Mouse (Mus musculus): Measurements from ENCODE around the gene Chsy1. TPM values are rescaled to one million over a fixed set of nuclear protein-coding genes. Genes with fewer than 3 reads are reported as not detected.

Gene Chsy1
- total RNA-seq, 2 experiments from 2014 or later = 17.2 to 18.5 TPM

DNA sequence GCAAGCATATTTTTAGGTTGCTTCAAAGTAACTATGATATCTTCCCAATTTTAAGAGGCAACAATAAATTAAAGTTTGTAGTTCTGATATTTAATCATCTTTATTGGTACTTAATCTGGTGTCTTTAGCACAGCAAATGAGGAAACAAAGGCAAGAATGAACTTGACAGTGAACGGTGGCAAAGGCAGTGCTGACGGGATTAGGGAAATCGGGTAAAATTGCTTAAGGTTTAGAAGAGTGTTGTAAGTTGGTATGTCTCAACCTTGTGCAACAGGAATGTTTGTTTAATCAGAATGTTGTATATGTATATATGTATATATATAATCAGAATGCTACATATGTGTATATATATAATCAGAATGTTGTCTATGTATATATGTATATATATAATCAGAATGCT, 24.8 kb downstream of the Chsy1 start:
- no peak for DNase-seq (ENCODE audit: low spot score in 2 of 2)
- intact Hi-C loops (cut with DNase I) = no loop called here

DNA sequence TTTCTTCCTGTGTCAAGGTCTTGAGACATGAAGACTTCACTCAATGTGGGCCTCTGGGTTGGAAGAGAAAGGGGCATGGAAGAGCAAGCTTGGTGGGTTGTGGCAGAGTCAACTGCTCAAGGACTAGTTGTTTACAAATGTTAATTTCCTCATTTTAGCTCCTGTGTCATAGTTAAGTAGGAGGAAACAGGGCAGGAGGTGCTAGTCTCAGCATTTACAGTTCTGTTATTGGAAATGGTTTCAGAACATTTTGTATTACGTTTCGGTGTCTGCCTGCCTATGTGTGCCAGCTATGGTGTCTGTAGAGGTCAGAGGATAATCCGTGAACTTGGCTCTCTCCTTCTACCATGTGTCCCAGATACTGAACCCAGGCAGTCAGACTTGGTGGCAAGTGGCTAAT, 26.3 kb downstream of the Chsy1 start:
- DNase-seq (ENCODE audit: low spot score in 2 of 2) = no peak
- intact Hi-C loops (cut with DNase I) = no loop called here

DNA sequence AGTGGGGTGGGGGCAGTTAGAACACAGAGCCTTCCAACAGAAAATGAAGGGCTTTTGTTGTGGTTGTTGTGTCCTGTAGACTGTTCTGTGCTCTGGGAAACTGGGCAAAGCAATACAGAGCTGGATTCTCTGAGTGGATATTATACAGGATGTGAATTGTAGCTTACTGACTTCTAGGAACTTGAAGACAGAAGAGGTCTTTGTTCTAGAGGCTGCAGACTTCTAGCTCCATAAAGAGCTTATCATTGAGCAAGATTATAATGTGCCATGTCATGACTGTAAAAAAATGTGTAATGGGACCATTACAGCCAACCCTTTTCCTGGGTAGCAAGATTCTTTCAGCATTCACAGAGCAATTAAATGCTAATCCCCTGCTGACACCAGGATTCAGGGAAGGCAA, 26.9 kb downstream of the Chsy1 start:
- no peak for DNase-seq (ENCODE audit: low spot score in 2 of 2)
- intact Hi-C loops (cut with DNase I) = no loop called here

DNA sequence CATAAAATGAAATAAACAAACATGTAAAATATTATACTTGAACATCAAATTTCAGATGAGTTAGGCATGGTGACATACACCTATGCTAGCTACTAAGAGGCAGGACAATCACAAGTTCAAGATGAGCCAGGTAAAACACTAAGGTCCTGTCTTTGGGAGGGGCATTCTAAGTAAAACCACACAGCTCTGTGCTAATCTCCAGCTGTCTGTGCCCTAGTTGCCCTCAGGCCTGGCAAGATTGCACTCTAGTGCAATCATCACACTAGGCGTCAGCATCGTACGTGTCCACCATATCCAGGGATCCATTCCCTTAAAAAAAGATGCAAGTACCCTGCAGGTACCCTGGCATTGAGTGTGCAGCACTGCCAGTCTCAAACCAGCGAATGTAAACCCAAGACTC, 28.0 kb downstream of the Chsy1 start:
- intact Hi-C loops (cut with DNase I) = no loop called here
- DNase-seq (ENCODE audit: low spot score in 2 of 2) = no peak

DNA sequence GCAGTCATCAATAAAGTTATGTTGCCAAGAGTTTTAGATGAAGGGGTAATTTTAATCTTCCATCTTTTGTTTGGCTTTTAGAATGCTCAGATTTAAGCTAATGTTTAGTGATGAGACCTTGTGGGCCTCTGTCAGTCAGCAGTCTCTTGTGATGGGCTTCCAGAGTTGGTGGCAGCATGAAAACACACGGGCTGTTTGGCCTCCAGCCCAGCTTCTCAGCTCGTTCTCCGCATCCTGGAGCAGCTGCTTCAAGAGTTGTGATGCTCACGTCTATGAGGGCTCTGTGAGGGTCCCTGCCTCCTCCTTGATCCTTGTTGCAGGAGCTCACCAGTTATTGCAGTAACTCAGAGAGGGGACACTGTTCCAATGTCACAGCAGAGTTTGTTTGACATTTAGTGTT, 29.0 kb downstream of the Chsy1 start:
- intact Hi-C loops (cut with DNase I) = no loop called here
- no peak for DNase-seq (ENCODE audit: low spot score in 2 of 2)

DNA sequence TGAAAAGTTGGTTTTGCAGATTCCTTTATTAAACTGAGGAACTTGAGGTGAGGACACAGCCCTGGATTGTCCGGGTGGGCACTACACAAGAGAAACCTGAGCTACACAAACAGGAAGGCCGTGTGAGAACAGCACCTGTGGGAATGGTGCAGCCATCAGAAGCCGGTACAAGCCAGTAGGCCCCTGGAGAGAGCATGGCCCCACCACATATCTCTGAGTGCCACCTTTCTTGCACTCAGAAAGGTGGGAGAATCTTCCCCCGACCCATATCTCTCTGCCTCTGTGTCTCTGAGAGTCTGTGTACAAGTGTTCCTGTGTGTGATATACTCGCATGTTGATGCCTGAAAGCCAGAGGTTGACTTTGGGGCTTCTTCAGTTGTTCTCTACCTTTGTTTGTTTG, 29.6 kb downstream of the Chsy1 start:
- no peak for DNase-seq (ENCODE audit: low spot score in 2 of 2)
- intact Hi-C loops (cut with DNase I) = no loop called here

DNA sequence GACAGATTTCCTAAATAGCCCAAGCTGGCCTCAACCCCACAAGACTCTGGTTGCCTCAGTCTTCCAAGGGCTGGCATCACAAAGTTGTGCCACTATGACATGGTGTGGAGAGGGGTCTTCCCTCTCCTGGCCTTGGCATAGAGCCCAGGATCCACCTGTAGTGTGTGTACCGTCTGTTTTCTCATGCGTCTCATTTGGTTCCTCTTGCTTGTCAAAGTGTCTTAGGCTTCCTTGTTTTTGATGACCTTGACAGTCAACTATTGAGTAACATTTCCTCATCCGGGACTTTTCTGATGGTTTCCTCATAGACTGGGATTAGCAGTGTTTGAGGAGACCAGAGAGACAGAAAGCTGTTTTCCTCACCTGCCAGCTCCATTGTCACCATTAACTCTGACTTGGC, 30.8 kb downstream of the Chsy1 start:
- DNase-seq (ENCODE audit: low spot score in 2 of 2) = no peak
- intact Hi-C loops (cut with DNase I) = no loop called here

DNA sequence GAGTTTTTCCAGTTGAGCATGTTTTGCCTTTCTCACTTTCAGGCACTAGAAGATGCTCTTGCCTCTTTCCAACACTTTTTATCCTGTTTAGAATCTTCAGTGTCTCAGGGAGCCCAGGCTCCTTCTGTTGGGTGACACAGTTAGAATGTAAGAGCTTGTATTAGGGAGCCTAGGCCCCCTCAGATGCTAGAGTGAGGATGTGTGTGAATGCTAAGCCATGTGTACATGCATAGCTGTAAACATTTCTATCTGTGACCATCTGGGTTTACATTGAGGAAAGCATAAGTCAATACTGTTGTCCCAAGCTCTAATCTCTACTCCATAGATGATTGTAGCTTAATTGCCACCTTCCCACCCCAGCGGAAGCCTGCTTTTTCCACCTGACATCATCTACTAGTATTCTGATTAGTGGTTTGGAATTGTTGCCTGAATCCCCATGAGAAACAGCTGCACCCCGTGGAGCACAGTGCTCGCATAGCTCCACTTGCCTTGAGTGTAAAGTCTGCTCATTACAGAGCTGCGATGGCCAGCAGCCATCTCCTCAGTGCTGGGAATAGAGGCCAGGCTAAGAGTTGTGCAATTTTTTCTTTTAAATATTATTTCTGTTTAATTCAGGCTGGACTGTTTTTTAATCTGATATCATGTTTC, 31.7 kb downstream of the Chsy1 start:
- DNase-seq (ENCODE audit: low spot score in 2 of 2) = no peak
- intact Hi-C loops (cut with DNase I) = no loop called here

DNA sequence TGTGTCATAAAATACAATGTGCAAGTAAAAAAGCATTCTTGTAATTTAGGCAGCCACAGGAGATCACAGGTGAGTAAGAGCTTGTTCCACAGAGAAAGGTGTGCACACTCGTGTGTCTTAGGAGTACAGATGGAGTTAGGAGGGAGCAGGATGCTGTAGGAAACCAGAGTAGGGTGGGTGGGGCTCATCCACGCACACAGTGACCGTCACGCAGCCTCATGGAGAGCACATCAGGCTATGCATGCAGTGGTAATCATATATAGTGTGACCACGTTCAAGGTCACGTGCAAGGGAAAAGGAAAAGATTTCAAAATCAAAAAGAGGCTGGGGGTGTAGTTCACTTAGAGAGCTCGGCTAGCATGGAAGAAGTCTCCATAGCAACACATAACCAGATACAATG, 33.2 kb downstream of the Chsy1 start:
- intact Hi-C loops (cut with DNase I) = no loop called here

DNA sequence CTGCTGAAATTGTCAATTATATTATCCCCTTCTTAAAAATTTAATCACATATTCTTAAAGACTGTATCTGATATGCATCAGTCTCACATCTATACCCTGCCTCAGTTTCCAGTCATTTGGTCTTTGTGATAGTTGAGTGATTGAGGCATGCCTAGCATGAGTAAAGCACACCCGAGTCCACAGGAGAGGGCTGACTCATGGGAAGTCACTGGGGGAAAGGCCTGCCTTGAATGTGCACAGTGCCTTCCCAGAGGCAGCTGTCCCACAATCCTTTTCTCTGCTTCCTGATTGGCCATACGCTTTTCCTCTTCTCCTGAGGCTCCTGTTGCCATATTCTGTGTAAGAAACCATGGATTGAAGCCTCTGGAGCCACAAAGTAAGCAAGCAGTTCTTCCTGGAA, 35.2 kb downstream of the Chsy1 start:
- intact Hi-C loops (cut with DNase I) = no loop called here
- DNase-seq (ENCODE audit: low spot score in 2 of 2) = no peak

More for the DNA sequence above, 33.2 kb downstream of the Chsy1 start:
- no peak for DNase-seq (ENCODE audit: low spot score in 2 of 2)

DNA sequence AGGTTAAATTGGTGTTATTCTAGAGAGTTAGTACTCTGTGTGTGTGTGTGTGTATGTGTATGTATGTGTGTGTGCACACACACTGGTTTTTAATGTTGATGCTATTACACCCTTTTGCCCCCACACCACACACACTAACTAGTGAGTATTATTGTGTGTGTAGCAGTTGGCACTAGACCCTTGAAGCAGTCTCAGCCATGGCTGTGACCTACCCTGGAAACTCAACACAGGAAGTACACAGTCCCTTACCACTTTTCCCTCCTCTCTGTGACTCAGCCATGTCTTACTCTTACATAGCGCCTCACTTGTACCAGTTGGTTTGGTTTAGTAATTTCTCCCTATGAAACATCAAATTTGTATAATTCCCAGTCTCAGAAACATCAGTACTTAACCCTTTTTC, 37.8 kb downstream of the Chsy1 start:
- intact Hi-C loops (cut with DNase I) = no loop called here

DNA sequence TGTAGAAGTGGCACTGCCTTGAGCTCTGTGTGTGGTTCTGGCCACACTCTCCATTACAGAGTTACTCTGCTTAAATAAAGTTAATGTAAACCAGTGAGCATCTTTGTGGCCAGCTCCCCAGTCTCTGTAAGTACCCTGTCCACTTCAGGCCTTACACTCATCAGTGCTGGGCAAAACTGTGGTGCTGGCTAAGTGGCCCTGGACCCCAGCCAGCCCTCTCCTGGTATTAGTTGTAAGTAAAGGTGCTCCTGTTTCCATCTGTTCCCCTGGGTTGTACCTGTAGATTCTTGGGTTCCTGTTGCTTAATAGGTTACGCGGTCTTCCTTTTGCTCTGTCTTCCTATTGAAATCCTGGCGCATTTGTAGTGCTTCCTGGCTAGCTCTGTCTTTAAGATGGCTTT, 38.5 kb downstream of the Chsy1 start:
- no peak for DNase-seq (ENCODE audit: low spot score in 2 of 2)
- intact Hi-C loops (cut with DNase I) = no loop called here

More for the DNA sequence above, 37.8 kb downstream of the Chsy1 start:
- no peak for DNase-seq (ENCODE audit: low spot score in 2 of 2)

DNA sequence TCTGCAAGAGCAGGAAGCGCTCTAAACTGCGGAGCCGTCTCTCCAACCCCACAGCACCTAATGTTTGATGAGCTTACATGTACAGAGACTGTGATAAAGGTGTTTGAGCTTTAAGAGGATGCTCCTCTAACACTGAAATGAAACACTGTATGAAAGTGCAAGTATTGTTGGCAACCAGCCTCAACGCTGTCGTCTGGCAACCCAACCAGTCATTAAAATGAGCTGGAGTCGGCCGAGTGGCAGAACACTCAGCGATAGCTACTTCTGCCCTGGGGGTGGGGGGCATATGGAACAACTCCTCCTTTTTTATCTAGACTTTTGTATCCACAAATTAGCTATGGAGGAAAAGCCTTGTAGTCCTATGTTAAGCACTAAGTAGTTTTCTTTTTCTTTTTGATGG, 40.2 kb downstream of the Chsy1 start:
- intact Hi-C loops (cut with DNase I) = no loop called here

DNA sequence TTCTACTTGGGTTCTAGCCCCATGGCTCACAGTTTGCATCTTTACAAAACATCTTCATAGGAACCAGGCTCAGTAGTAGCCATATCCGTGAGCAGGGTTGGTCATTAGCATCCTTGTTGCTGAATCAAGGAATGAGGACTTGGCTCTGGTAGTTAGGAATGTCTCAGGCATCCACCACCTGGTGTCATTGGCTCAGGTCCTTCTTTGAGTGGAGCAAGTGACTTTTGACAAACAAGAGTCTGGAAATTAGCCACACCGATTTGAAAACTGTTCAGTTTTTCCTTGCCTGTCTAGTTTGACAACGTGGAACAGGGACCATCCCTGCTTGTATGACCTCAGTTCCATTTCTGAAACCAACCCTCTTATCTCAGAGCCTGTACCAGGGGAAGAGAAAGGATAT, 41.1 kb downstream of the Chsy1 start:
- no peak for DNase-seq (ENCODE audit: low spot score in 2 of 2)
- intact Hi-C loops (cut with DNase I) = no loop called here

More for the DNA sequence above, 40.2 kb downstream of the Chsy1 start:
- no peak for DNase-seq (ENCODE audit: low spot score in 2 of 2)

DNA sequence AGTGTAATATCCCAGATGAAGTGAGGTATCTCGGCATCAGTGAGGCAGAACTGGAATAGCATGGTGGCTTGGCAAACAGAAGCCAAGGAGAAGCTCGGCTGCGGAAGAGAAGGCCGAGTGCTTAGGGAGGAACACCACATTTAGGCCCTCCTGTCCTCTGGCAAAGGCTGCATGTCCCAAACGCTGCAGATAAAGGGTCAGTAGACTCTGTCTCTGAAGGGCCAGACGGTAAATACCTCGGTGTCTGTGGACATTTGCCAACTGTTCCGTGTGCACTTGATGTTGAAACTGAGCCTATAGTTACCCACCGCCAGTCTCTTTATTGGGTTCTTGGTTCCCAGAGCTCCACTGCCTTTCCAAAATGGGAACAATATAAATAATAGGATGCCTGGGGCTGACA, 48.1 kb downstream of the Chsy1 start:
- DNase-seq (ENCODE audit: low spot score in 2 of 2) = no peak
- intact Hi-C loops (cut with DNase I) = no loop called here

DNA sequence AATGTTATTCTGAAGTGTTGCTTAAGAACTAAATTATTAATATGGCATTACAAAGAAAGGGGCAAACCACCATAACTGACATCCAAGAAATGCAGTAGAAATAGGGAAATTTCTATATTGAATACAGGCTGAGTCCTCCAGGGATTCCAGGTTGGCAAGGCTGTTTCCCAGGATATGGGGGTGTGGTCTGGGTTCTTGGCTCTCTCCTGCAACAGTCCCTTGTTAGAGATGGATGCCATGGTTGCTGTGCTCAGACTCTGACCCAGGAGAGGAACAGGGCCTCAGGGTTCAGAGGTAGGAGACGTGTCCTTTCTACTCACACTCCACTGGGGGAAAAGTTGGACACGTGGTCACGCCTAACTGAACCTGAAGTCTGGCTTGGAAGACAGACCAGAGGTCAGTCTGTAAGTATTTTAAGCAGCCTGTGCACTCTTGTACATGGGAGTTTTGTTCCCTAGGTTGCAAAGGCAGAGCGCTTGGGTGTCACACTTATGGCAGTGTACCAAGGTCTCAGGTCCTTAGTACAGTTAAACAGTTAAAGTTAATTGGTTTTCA, 48.6 kb downstream of the Chsy1 start:
- DNase-seq (ENCODE audit: low spot score in 2 of 2) = no peak
- intact Hi-C loops (cut with DNase I) = no loop called here

DNA sequence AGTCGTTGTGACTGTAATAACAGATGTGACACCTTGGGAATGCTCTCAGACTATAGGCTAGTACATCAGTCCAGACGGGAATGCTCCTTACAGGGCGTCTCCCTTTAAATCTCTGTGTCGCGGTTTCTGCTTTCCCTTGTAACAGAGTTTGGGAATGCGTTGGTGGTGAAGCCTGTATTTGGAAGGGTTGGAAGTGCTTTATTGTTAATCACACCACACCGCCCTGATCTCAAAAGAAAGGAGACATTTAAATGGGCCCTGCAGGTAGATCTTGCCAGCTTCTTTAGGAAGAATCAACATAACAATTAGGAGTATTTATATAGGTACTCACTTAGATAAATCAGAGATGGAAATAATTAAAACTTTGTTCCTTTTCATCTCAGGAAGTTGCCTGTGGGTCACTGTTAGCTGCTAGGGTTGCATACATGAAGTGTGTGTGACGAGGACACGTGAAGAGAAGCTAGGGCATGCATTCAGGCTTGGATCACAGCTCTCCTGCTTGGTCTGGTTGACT, 49.4 kb downstream of the Chsy1 start:
- intact Hi-C loops (cut with DNase I) = no loop called here
- DNase-seq (ENCODE audit: low spot score in 2 of 2) = no peak

DNA sequence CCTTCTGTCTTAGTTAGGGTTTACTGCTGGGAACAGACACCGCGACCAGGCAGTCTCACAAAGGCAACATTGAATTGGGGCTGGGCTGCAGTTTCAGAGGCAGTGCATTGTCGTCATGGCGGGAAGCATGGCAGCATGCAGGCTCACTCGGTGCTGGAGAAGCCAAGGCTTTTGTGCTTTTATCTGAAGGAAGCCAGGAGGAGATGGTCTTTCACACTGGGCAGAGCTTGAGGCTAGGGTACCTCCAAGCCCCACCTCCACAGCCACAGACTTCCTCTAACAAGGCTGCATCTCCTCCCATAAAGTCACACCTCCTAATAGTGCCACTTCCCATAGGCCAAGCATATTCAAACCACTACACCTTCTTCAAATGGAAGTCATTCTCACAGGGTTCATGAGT, 50.6 kb downstream of the Chsy1 start:
- intact Hi-C loops (cut with DNase I) = no loop called here
- no peak for DNase-seq (ENCODE audit: low spot score in 2 of 2)

DNA sequence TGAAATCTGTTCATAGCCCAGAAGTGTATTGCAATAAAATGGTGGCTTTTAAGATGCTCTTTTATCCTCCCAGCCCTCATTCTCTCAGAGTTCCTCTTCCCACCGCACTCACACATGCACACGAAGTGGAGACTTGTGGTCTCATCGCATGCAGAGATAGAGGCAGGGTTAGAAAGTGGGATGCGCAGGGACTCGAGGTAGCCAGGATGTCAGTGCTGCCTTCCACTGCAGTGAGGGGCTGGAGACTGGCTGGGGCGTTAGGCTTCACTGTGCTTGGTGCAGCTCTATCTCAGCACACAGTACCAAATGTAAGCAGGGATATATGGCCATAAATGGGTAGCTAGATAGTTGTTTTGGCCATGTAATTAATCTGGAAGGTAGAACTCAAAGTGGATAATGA, 52.5 kb downstream of the Chsy1 start:
- intact Hi-C loops (cut with DNase I) = no loop called here
- DNase-seq (ENCODE audit: low spot score in 2 of 2) = no peak

DNA sequence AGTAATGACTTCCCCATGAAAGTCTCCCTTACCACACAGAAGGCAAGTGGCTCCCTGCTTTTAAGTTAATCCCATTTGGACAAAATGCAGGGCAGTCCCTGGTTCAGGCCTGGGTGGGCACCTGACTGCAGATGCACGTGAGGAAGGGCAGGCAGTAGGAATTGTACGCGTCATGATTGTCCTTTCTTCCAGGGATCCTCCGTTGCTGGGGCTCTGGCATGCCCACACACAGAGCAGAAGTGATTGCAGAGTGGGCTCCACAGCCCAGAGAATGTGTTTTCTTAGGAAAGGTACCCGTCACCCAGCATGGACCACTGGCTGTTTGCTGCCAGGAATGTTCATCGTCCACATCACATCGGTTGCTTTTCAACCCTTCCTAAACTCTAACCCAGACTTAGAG, 53.2 kb downstream of the Chsy1 start:
- DNase-seq (ENCODE audit: low spot score in 2 of 2) = no peak
- intact Hi-C loops (cut with DNase I) = no loop called here

DNA sequence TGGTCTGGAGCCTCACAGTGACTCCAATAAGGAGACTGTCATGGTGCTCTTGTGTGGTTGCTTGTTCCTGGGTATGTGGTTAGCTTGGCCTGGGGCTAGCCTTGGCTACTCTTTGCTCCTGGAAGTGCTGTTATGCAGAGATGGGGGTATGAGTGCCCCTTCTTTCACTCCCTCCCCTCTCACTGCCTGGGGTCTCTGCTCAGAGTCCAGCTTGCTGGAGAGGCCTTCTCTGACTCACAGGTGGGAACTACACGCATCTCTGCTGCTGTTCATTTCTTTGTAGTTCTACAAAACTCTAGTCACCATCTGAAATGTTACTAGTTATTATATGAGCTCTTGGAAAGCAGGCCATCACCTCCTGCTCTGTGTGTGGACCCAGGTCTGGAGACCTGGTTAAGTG, 53.7 kb downstream of the Chsy1 start:
- intact Hi-C loops (cut with DNase I) = no loop called here

More for the DNA sequence above, 53.7 kb downstream of the Chsy1 start:
- DNase-seq (ENCODE audit: low spot score in 2 of 2) = no peak
